Mouse (Mus musculus) cerebellum, postnatal 4 days (tissue): ENCODE results near the gene Rnf38.

Experiments
- DNase-seq, 2 experiments: peaks; one replicate each; pipeline ENCODE4 v3.0.0; 2022; ENCODE audit warnings: low spot score in 2 of 2, mixed read lengths in 1 of 2

Gene Rnf38

GRCm38 (mm10) chr4:44233713-44234003, at the start of gene Rnf38:
TSS of gene Rnf38 (minus strand) at chr4:44233789.
- peak in 1 of 2 experiments; percentile 53 for DNase-seq

DNA sequence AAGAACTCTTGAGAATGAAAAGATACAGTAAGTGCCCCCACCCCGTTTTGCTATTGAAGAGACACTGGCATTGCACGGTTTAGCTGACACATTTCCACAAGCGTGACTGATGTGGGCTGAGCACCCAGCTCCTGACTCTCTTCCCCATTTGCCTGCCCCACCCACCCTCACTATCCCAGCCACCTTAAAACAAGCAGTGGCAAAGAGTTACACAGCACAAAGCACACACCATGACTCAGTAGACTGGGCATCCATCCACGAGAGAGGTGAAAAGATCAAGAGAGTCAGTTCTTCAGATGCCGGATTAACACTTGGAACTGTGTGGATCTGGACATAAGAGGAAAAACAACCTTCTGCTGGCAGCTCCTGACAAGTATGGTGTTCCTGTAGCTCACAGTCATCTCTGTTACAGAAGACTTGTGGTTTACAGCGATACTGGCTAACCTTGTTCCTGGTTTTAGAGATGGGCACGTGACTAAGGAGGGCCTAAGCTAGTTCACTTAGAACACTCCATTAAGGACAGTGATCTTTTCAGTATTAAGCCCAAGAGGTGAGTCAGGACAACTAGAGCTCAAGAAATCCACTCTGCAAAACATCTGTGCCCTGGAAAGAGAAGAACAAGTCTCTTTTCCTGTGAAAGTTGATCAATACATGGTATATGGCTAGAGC, 48.1 kb upstream of the Rnf38 start:
- DNase-seq, result no peak

- no peak for DNase-seq
These were observed 37.5 kb upstream of the Rnf38 start for GRCm38 (mm10) chr4:44271134-44271533.

- no peak for DNase-seq
These were observed 35.8 kb upstream of the Rnf38 start for GRCm38 (mm10) chr4:44269376-44269817.

DNA sequence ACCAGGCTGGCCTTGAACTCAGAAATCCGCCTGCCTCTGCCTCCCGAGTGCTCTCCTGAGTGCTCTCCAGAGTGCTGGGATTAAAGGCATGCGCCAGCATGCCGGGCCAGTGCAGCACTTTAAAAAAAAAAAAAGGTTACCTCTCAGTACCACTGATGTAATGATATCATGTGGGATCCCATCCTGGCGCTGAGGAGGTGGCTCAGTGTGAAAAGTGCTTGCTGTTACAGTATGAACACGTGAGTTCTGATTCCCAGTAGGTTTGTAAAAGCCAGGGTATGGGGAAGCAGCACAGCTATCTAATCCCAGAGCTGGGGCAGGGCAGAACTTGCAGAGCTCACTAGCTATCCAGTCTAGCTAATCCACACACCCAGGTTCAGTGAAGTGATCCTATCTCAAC, 33.8 kb upstream of the Rnf38 start:
- DNase-seq, result no peak

- DNase-seq, result no peak
These were observed 31.9 kb upstream of the Rnf38 start for GRCm38 (mm10) chr4:44265500-44265899.

- no peak for DNase-seq
These were observed 26.7 kb upstream of the Rnf38 start for GRCm38 (mm10) chr4:44260244-44260643.

DNA sequence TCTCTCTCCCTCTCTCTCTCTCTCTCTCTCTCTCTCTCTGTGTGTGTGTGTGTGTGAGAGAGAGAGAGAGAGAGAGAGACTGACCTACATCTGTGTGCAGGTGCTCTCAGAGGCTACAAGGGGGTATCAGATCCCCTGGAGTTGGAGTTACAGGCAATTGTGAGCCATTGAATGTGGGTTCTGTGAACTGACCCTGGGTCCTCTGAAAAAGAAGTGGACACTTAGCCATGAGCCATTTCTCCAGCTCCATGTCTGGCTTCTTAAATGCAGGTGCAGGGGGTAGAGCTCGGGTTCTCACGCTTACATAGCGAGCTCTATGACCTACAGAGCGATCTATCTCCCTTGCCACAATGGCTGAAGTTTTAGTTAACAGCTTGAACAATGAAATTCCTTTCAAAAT, 25.5 kb upstream of the Rnf38 start:
- no peak for DNase-seq

DNA sequence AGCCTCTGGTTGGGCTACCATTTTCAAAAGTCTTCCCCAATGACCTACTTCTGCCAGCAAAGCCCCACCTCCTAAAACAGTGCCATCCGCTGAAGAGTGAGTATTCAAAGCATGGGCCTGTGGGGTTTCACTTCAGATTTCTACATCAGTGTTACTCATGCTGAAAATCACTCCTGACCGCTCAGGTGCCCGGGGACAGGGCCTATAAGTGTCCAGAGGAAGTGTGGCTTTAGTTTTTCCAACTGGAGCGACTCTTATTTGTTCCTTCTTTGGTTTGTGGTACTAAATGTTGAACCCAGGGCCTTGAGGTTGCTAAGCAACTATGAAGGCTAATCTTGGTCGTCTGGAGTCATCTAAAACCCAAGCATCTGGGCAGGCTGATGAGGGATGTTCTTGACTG, 21.0 kb upstream of the Rnf38 start:
- DNase-seq, result no peak

DNA sequence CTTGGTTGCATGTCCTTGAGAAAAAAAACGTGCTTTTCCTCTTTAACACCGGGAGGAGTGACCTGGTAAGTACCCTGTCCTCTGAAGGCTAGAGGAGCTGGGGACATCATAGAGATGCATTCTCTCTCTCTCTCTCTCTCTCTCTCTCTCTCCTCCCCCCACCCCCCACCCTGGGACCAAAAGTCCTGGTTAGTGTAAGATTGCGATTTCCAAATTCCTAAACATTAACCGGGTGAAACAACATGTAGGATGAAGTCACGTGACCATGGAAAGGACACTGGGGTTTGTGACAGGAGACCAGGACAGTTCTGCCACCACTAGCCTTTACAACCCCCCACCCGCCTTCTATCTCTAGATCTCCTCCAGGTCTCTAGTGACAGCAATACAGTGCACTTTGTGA, 19.6 kb upstream of the Rnf38 start:
- DNase-seq, result no peak

DNA sequence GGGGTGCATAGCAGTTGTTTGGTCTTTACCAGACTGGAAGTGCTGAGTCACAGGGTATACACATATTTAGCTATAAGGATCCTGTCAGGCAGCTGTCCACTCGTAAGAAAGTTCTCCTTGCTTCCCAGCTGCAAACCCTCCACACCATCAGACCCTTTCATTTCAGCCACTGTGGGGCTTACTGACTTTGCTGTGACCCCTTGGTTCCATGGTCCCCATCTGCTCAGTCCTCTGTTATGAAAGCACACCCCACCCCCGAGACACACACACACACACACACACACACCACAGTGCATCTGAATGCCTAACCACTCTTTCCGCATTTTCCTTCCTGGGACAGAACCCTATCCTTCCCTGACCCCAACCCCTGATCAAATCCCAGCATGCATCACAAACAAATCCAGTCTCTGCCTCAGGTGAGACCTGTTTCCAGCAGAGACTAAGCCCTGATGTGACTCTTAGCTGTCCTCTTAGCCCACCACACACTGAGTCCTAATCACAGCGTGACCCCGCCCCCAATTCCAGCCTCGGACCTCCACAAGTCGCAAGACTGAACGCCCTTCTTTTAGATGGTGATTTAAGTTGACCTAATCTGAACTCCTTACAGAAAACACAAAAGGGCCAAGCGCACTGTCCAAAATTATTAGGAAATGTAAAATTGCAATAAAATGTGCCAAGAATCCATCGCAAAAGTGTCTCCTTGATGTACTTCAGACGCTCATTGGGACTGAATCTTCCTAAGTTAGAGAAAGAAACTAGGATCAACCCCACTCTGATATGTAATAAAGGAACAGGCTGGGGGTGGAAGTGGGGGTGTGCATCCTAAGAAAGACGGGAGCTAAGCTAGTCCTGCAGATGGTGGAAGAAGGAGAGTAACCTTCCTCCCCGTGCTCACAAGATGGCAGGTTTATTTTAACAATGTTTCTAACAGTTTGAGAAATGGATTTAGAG, 18.7 kb upstream of the Rnf38 start:
- DNase-seq, result no peak

DNA sequence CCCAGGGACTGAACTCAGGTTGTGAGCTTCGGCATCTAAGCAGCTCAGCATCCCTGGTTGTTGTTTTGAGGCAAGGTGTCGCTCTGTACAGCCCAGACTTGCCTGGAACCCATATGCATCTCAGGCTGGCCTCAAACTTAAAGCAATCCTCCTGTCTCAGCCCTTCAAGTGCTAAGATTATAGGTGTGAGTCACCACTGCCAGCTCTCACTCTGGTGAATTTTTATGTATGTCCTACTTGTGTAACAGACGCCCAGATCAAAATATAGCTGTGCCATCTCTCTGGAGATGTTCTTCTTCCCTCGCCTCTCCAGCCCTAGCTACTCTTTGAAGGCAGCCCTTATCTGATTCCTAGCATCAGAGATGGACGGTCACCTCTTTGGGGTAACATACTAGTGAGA, 17.9 kb upstream of the Rnf38 start:
- no peak for DNase-seq

GRCm38 (mm10) chr4:44249705-44250104, 16.1 kb upstream of the Rnf38 start:
- no peak for DNase-seq

DNA sequence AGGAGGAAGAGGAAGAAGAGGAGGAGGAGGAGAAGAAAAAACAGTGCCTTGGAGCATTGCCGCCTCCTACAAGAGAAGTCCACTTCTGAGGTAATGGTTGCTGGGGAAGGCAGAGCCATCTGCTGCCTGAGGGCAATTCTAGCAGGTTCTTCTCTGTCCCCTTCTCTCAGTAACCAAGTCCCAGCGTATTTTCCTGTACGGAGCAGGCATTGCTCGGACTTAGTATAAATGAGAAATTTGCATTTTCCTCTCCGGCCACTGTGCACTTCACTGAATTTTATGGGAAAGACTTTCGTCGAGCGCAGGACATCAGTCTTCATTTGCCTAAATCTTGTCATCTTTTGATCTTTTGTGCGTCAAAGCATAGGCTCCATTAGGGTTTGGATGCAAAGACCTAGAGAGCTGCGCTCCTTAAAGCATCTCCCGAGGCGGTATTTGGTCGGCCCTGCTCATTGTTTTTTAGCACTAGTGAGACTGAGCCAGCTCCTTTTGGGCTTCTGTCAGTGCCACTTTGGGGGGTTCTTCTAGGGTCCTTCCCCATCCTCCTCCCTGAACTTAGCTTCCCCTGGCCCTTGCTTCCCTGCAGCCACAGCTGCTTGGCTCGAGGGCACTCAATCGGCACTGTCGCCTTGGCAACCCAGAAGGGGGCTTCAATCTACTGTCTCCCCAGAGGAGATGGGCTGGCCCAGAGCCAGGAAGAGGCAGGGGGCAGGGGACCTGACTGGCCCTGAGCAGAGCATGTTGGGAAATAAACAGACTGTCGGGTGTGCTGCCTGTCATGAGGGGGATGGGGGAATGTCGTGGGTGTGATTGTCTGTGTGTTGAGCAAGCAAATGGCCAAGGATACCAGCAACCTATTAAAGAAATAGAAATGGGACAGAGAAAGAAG, 13.7 kb upstream of the Rnf38 start:
- DNase-seq, result peak; percentile 65 to 91

DNA sequence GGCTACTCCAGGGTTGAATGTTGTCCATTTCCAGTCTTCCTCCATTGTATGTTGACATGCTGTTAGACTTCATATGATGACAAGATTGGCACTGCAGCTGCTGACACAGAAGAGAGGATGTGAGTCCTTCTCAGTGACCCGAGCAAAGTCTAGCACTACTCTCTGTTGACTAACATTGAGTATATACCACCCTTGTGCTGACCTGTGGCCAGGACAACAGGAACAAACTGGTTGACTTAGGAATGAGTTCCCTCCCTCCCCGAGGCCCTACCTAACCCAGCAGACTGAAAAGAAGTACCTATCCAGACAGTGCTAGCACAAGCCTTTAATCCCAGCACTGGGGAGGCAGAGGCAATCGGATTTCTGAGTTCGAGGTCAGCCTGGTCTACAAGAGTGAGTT, 12.7 kb upstream of the Rnf38 start:
- DNase-seq, result no peak

DNA sequence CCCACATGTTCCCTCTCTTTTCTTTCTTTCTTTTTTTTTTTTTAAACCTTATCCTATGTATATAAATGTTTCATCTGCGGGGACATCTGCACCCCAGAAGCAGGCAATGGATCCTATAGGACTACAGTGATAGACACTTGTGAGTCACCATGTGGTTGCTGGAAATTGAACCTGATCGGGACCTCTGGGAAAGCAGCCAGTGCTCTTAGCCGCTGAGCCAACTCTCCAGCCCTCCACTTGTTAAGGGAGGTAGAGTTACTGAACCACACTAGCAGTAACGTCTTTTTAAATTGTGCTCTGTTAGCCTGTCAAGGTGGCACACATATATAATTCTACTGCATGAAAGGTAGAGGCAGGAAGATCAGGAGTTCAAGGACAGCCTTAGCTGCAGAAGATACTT, 8.0 kb upstream of the Rnf38 start:
- no peak for DNase-seq

GRCm38 (mm10) chr4:44235946-44236345, 2.4 kb upstream of the Rnf38 start:
- DNase-seq, result no peak

- peak in 1 of 2 experiments; percentile 80 for DNase-seq
These were observed 646 bp upstream of the Rnf38 start for GRCm38 (mm10) chr4:44234004-44234866.

DNA sequence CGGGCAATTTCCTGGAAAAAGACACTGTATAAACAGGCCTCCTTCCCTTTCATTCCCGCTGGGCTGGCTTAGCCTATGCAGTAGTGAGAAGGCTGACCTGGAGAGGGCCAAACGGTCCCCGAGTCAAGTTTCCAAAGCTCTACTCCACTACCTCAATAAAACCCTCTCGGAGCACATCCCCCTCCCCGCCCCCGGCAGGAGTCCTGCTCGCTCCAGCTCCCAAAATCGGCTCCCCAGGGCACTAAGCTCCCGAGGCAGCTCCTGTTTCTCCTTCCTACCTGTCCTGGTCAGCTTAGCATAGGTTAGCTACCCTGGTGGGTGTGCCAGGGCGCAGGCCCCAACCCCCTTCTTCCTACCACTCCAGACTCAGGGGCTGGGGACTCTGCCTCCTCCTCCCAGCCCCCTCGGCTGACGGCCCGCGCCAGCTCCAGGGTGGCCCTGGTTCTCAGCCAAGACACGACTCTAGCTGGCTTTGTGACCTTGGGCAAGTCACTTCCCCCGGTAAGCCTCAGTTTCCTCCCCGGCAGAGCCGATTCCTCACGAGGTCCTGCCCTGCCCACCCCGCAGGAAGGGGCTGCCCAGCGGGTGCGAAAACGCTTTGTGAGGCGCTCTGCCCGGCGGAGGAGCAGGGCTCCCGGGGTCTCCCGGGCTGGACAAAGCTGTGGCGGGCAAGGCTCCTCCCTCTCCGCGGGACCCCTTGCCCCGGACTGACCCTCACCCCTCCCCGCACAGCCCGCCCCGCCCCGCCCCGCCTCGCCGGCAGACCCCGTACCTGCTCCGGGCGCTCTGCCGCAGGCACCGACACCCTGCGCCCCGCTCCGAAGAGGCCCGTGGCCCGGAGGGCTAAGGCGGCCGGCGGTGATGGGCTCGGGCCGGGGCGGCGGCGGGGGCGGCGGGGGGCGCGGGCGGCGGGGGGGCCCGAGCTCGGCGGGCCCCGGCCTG, 547 bp downstream of the Rnf38 start:
- DNase-seq, result peak; percentile 28 to 58

- no peak for DNase-seq
These were observed 8.5 kb downstream of the Rnf38 start for GRCm38 (mm10) chr4:44225128-44225527.
